Mouse (Mus musculus) adrenal gland, postnatal 4 days (tissue): ENCODE results near the gene Actr3b. TPM values are rescaled to one million over a fixed set of nuclear protein-coding genes. Genes with fewer than 3 reads are reported as not detected.
A peak's percentile ranks its signal among the peaks of the same experiment; 100 is the strongest.
"Not testable (repeated sequence)": the region's sequence is repeated elsewhere in the genome, so short reads cannot be mapped to it uniquely, and the experiment has no call there.

Experiments used
- DNase-seq, 2 experiments: peaks; one replicate each; pipeline ENCODE4 v3.0.0; 2021 to 2022; ENCODE audit warnings: low spot score in 2 of 2, mixed read lengths in 2 of 2
- long read RNA-seq, 2 experiments: library from polyadenylated mRNA; stranded (forward); transcript quantifications; one replicate each; pipeline ENCODE4 v2.0.0; 2021
- total RNA-seq, 2 experiments: library from RNA; stranded (reverse); gene quantifications; 2 replicates each; pipeline ENCODE4 v1.2.3; 2021

Gene Actr3b
- total RNA-seq = 10 to 100 TPM; 10.6 to 11.9 TPM
- long read RNA-seq, experiment 1, transcript Actr3b-201 (12 exons, 1,712 nt) = major isoform, 6 of 16 reads
- long read RNA-seq, experiment 1, partial matches to known transcripts = 0 of 16 reads
- long read RNA-seq, experiment 1, other reads (novel, unspliced or antisense) = 6 of 16 reads
- long read RNA-seq, experiment 2, transcript Actr3b-201 (12 exons, 1,712 nt) = major isoform, 14 of 31 reads
- long read RNA-seq, experiment 2, transcript Actr3b-202 (11 exons, 2,031 nt) = minor isoform, 7 of 31 reads
- long read RNA-seq, experiment 2, partial matches to known transcripts = 2 of 31 reads
- long read RNA-seq, experiment 2, other reads (novel, unspliced or antisense) = 8 of 31 reads

DNA sequence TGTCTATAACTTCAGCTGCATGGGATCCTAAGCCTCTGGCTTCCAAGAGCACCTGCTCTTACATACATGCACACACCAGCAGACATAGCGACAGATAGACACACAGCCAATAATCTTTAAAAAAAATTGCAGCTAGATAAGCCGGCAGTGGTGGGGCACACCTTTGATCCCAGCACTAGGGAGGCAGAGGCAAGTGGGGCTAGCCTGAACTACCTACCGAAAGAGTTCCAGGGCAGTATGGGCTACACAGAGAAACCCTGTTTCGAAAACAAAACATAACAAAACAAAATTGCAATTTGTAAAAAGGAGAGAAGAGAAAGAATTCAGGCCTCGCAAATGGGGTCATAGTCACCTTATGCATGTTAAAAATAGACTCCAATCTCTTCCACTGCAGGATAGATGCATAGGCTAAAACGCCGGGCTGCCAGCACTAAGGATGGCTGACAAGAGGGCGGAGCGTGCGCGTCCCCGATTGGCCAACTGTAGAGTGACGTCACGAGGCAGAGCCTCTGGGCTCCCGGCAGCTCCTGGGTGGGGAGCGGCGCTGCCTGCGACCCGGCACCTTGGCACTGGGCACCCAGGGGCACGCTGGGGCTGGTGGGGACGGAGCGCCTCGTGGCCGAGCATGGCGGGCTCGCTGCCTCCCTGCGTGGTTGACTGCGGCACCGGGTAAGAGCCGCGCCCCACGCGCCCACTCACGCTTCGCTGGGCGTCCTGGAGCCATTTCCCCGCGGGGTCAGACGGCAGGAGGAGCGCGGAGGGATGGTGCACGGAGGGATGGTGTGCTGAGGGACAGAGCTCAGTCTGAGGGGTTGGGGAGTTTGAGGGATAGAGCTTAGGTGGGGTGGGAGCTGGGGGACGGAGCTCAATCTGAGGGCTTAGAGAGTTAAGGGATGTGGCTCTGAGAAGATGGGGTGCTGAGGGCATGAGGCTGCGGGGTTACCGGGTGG is at the start of gene Actr3b:
Gene Actr3b, plus strand, starts transcription at position 538 of the 950 bp plus-strand sequence.
- peak; percentile 44 to 73 for DNase-seq

DNA sequence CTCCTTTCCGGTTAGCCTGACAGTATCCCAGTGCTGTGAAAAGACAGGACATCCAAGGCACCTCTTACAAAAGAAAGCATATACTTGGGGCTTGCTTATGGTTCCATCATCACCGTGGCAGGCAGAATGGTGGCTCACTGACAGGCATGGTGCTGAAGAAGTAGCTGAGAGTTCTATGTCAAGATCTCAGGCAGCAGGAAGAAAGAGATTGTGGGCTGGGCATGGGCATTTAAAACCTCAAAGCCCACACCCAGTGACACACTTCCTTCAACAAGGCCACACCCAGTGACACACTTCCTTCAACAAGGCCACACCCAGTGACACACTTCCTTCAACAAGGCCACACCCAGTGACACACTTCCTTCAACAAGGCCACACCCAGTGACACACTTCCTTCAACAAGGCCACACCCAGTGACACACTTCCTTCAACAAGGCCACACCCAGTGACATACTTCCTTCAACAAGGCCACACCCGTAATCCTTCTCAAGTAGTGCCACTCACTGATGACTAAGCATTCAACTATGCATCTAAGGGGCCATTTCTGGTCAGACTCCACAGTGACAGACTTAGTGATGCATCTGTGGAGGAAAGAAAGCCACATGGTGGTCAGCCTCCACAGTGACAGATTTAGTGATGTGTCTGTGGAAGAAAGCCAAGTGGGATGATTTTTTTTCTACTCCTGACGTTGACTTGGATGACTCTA is 46.6 kb upstream of the Actr3b start:
- not testable (repeated sequence) for DNase-seq

DNA sequence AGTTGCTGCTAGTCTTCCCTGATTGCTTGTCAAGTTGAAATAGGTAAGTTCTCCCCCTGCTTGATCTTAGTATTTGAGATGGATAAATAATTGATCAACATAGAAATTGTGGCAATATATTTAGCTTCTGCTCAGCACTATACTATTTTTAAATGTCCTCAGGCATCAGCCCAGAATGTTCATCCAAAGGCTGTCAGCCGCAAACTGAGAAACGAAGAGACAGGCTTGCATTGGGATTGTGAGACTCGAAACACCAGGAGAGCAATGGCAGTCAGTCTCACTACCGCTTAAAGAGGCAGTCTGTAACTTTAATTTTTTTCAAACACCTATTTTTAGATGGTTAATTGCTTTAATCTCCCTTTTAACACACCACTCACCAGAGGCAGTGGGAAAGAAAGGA is 40.4 kb upstream of the Actr3b start:
- no peak for DNase-seq

DNA sequence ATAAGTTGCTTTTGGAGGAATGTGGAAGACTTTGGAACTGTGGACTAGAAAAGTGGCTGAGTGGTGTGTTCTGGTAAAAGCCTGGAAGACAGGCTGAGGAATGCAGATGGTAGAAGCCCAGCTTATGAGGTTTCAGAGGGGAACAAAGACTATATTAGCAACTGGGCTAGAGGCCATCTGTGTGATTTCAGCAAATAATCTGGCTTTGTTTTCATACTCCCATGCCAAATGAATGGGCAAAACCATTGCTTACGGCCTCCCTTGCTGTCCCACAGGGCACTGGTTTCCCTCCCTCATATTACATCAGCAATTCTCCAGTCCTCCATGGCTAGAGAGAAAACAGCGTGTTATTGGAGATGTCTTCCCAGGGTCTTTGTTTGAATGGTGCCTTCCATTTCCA is 36.8 kb upstream of the Actr3b start:
- DNase-seq = no peak

DNA sequence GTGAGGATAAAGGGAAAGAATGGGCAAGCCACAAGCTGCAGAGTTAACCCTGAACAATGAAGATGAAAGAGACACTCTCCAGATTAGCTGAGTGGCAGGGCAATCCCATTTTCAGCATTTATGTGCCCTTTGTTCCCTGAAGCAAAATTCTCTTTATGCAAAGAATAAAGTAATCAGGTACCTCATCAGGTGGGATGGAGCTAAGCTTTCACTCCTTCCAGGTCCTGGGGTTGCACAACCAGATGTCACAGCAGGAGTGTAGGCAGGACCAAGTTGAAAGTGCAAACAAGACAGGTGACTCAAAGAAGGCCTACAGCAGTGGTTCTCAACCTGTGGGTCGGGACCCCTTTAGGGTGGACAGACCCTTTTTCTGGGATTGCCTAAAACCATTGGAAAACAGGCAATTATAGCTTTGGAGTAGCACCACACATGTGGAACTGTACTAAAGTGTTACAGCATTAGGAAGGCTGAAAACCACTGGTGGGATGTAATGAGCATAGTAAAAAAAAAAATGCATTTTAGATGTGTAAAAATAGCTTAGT is 35.6 kb upstream of the Actr3b start:
- no peak for DNase-seq

DNA sequence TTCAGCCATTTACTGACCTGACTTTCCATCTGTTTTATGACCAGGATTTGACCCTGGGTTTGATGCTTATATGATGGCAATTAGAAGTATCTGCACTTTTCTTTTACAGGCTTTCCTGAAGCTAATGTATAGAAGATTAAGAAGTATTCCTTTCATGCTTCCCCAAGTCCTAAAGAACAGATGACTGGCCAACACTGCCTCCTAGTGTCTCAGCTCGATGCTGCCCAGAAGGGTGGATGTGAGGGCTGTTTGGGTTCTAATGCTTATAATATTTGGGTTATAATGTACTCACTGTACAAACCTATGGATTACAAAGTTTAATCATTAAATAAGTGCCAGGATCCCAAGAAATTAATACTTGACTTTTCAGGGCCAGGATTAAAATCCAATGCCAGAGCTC is 25.5 kb upstream of the Actr3b start:
- DNase-seq = no peak

DNA sequence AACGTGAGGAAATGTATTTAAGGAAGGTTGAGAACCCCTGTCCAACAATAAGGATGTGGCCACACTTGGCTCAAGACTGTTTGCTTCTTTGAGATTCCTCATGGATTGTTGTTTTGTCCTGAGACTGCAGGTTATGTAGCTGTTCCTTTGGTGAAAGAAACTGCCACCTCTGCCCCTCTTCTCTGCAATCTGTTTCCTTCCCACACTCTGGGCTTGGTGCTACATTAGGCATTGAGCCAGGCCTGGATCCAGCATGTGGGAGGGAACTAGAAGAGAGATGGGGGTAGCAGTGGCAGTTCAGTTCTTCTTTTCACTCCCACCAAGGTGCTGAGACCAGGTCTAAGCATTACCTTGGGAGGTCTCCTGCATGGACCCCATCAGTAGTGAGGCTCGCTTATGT is 23.9 kb upstream of the Actr3b start:
- no peak for DNase-seq

DNA sequence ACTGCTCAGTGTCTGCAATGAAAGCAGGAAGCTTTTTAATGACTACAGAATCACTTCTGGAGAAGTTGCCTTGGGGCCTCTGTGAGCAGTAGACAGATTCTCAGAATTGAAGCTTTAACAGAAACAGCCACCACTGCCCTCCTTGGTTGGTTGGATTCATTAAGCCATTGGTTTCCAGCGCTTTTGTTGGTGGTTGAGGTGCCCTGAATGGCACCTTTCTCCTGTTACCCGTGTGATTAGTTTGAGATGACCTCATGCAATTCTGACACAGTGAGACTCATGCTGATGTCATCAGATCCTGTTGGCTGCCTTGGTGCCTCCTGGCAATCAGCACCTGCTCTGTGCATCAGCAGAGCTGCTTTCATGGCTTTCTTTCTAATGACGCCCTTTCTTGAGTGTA is 21.3 kb upstream of the Actr3b start:
- no peak for DNase-seq

DNA sequence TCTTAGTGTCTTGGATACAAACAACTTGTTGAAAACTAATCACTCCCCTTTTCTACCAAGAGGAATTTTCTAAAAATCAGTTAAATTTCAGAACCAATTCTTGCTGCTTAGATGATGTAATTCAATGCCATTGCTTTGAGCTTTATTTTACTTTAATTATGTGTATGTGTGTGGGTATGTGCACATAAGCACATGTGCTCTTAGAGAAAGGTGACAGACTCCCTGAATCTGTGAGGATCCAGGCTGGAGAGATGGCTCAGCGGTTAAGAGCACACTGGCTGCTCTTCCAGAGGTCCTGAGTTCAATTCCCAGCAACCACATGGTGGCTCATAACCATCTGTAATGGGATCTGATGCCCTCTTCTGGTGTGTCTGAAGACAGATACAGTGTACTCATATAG is 20.9 kb upstream of the Actr3b start:
- DNase-seq = not testable (repeated sequence)

DNA sequence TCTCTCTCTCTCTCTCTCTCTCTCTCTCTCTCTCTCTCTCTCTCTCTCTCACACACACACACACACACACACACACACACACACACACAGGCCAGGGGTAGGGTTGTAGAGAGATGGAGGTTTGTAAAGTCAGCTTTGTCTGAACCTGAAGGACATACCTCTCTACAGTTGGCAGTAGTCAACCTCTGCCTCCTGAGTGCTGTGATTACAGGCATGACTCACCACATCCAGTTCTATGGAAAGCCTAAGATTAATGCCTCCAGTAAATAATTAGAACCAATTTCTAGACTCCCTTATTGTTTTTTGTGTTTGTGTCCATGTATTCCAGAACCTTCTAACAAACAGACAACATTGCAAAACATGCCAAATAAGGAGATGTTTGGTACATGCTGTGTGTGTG is 11.9 kb upstream of the Actr3b start:
- DNase-seq = no peak

DNA sequence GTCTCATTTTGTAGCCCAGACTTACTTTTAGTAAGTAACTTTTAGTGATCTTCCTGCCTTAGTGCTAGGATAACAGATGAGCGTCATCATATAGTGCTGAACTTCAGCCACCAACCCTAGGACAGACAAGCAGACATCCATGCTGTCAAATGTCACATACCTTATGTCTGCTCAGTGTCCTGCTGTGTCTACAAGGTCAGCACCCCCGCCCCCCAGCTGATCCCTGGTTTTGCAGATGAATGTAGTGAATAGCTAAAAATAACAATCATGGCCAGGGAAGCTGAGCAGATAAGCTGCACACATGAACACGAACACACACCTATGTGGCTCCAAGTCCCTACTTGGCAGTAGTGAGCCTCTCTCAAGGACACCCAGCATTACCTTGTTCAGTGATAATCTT is 11.2 kb upstream of the Actr3b start:
- DNase-seq = no peak

DNA sequence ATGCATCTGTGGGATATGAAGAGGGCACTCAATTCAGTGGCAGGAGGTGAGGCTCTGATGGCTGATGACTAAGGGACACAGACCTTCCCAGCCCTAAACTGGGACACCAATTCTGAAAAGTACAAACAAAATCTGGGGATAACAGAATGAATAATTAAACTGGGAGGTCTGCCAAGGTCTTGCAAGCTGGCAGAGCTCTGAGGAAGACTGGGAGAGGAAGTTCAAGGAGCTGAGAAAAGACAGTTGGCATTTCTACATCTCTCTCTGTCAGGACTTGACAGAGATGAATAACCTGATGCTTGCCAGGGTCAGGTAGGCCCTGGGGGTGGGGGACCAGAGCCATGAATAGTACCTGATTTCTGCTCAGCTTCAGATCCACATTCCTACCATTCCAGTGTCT is 8.2 kb upstream of the Actr3b start:
- DNase-seq = peak in 1 of 2 experiments; percentile 32

DNA sequence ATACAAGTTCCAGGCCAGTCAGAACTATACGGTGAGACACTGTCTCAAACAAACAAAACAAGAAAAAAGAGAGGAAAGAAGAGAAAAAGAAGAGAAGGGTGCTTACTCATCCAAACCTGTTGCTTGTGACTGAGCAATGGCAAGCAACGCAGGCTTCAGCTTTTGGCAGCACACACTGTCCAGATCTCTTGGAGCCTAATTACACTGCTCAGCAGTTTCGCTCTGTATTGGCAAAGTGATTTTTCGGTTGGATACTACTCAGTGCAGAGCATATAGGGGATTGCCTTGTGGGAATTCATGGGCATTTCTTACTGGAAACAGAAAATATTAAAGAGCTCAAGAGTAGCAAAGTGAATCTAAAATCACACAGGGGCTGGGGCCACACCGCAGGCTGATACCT is 6.9 kb upstream of the Actr3b start:
- DNase-seq = no peak

DNA sequence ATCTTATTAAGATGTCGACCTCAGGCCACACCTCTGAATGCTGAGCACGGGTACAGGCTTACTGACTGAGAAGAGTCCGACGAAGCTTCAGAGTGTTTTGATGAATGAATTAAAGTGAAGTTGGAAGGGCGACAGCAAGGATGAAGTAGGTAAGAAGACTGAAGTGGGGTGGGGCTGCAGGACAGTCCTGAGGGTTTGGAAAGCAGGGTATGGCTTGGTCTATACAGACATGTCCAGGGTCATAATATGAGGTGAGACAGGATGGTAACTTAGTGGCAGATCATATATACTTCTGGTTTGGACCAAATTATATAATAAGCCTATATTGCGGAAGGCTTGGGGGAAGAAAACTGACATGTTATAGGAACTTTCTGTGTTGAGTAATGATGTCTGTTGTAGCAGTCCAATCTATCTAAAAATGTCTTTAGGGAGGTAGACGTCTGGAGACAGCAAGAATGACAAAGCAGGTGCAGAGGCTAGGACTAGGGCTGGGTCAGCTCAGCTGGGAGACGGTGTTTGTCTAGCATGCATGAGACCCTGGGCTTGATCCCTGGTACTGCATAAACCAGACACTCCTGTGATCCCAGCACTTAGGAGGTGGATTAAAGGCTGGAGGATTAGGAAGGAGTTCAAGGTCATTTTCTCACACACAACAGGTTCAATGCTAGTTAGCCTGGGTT is 6.1 kb upstream of the Actr3b start:
- DNase-seq = no peak

DNA sequence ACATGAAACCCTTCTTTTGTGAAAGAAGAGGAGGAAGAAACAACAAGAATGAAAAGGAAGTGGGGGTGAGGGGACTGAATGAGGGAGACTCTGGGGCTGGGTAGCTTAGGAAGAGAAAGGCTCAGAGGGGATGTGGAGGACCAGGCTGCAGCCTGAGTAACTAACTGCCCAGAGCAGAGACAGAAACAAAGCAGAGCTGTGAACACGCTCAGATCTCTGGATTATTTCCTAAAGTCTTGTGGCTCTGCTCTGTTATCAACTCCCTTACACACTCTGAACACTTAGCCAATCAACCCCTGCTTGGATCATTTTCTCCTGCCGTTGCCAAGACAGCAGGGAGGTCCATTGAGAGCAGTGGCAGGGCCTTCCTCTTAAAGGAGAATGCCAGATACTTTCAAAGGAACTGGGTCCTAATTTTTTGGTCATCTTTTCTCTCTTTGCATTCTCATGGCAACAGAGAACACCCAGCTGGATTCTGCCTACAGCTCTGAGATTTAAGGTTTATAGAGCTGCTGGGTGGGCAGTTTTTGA is 5.5 kb upstream of the Actr3b start:
- no peak for DNase-seq

DNA sequence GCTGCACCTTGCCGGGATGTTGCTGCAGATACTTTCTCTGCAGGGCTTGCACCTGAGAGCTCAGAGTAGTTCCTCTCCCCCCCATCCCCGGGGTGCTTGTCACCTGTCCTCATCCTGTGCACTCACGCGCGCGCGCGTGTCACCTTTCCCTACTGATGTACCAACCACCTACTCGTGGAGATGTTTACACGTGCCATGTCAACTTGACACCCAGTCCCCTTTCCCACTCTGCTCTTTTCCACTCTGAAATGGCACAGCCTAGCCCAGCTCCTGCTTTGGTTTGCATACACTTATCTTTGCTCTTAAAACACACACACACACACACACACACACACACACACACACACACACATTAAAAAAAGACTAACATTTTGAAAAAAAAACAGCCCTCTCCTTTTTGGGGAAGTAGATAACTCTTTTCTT is 624 bp downstream of the Actr3b start:
- DNase-seq = no peak

DNA sequence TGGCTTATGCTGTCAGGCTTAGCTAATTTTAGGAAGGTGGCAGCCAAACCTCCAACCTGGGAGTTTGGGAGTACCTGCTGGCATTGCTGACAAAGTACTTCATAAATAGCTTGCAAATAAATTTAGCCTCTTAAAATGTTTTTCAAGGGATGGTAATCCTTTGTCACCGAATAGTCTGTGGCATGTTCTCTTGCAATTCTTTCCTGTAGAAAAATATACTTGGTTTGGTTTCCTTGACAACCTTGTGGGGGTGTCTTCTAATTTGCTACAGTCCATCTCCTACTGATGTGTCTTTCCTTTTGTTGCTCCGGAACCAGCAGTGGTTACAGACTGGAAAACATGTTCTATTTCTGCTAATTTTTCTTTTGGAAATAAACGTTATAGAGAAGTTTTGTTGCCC is 1.1 kb downstream of the Actr3b start:
- no peak for DNase-seq

DNA sequence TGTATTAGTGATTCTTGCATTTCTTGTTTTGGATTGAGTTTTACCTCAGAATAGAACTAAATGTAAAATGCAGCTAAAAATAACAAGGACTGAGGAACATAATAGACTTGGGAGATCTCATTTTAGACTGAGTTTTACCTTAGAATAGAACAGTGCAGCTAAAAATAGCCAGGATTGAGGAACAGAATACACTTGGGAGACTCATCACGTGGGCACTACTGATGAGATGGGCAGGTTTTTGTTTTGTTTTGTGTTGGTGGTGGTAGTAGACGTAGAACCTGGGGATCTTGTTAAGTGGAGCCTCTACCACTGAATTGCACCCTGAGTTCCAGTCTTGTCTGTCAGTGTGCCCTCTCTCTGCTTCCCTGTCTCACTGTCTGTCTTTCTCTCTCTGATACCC is 2.1 kb downstream of the Actr3b start:
- DNase-seq = no peak

DNA sequence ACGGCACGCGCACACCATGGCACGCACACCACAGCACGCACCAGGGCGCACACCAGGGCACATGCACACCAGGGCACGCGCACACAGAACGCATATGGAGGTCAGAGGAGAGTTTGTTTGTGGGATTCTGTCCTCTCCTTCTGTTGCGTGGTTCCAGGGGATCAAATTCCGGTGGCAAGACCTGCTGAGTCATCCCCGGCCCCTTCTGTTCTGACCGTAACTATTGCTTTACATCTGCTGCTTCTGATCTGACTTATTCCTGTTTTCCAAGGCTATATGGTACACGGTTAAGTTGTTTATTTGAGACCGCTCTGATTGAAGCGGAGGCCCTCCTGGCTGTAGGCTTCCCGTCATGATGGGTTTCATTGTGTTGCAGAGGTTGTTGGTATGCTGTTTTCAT is 9.2 kb downstream of the Actr3b start:
- DNase-seq = no peak

DNA sequence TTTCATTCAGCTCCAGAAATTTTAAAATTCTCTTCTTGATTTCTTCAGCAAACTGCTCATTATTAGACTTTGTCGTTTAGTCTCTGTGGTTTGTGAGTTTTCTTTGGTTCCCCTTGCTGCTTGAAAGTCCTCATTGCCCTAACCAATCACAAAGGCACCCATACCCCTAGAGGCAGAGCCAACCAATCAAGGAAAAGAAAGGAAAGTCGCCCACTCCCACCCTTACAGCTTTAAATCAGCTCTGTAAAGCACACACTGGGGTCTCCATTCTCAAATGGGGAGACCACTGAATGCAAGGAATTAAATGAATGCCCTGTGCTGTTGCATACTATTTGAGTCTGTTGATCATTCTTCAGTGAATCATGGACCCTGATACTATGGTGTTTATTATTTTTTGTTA is 9.6 kb downstream of the Actr3b start:
- no peak for DNase-seq

DNA sequence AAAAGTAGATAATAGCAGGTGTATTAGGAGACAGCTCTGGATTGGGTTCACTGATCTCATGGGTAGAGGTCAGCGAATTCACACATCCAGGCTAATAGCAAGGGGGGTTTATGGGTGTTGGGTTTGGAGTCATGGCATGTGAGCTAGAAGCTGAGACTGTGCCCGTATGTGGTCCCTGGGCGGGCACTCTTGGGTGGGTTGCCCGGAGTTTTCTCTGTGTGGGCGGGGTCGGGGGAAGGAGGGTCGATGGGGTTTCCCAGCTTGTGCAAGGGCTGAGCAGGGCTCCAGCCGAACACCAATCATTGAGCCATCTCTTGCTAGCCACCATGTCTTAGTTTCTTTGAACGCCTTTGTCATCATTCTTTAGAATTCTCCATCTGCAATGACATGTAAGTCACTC is 12.7 kb downstream of the Actr3b start:
- DNase-seq = no peak
